Mouse (Mus musculus) midbrain, postnatal 0 days (tissue): ENCODE measurements at regions not wholly inside any gene's neighbourhood (a gene's known extent, or its start where the extent isn't known, plus 50 kb on each side); places are given as distances from the start of the nearest gene placed in this dataset.

Source experiments
- ATAC-seq: fragments of 200-750 bp; cut with Nextera tagmentation; 2 replicates; pipeline ENCODE4 v1.8.0; 2017; ENCODE audit warnings: moderate number of reproducible peaks, mild to moderate bottlenecking, moderate TSS enrichment, moderate library complexity; ENCODE audit not compliant: low FRiP score
- DNase-seq: peaks from one replicate; pipeline ENCODE4 v3.0.0-alpha.2; 2015; ENCODE audit warnings: low spot score
- H3K27ac ChIP-seq: fragments of 300-500 bp; sonication (generic); 2 replicates; pipeline ENCODE4 v1.5.1; 2014; ENCODE audit warnings: low read depth, mild to moderate bottlenecking, low read length, mixed read lengths
- H3K27me3 ChIP-seq: fragments of 300-500 bp; sonication (generic); 2 replicates; pipeline ENCODE4 v1.6.1; 2014; ENCODE audit warnings: low read length, control low read depth, mixed read lengths; ENCODE audit not compliant: insufficient read depth
- H3K36me3 ChIP-seq: fragments of 300-500 bp; sonication (generic); 2 replicates; pipeline ENCODE4 v1.6.1; 2014; ENCODE audit warnings: low read length, control low read depth, mixed read lengths; ENCODE audit not compliant: insufficient read depth
- H3K4me1 ChIP-seq: fragments of 300-500 bp; sonication (generic); 2 replicates; pipeline ENCODE4 v1.6.1; 2014; ENCODE audit warnings: mild to moderate bottlenecking, control low read depth, antibody characterized with exemption, low read length, mixed read lengths; ENCODE audit not compliant: insufficient read depth
- H3K4me2 ChIP-seq: fragments of 300-500 bp; sonication (generic); 2 replicates; pipeline ENCODE4 v1.6.1; 2014; ENCODE audit warnings: low read depth, mild to moderate bottlenecking, low read length, mixed read lengths; ENCODE audit not compliant: poor library complexity, severe bottlenecking
- H3K4me3 ChIP-seq: fragments of 300-500 bp; sonication (generic); 2 replicates; pipeline ENCODE4 v1.5.1; 2014; ENCODE audit warnings: low read depth, mild to moderate bottlenecking, low read length, moderate library complexity
- H3K9ac ChIP-seq: fragments of 300-500 bp; sonication (generic); replicated peaks from 2 replicates; pipeline ENCODE4 v1.6.1; 2014; ENCODE audit warnings: mild to moderate bottlenecking, low read length, moderate library complexity, mixed read lengths; ENCODE audit not compliant: poor library complexity, severe bottlenecking
- H3K9me3 ChIP-seq: fragments of 300-500 bp; sonication (generic); 2 replicates; pipeline ENCODE4 v1.6.1; 2016; ENCODE audit warnings: low read length, control low read depth
- CTCF ChIP-seq: IDR thresholded peaks from 2 replicates; pipeline ENCODE4 v1.5.1; 2016; ENCODE audit warnings: antibody characterized with exemption, mild to moderate bottlenecking
- WGBS: fragments of 180-500 bp; shearing (Covaris S2); extraction: QIAGEN DNeasy Blood & Tissue Kit; methylation state at CpG from one replicate; pipeline ENCODE4 v1.1.7; 2014; 5-methylcytosine and 5-hydroxymethylcytosine counted together

GRCm38 (mm10) chr10:115901070-115901469 is 84.4 kb downstream of the Tspan8 start:
- H3K4me2 ChIP-seq: no peak overlapping the region
- no peak overlapping the region for H3K27ac ChIP-seq
- ATAC-seq: no peak
- WGBS: 84% methylated on average over 11 of the region's 11 CpGs
- DNase-seq: no peak
- no peak overlapping the region for H3K9ac ChIP-seq
- no peaks in the 10 kb centered on the region for H3K27me3 ChIP-seq
- no peaks in the 10 kb centered on the region for H3K36me3 ChIP-seq
- no peak for TF ChIP-seq CTCF
- no peaks in the 10 kb centered on the region for H3K4me1 ChIP-seq
- H3K4me3 ChIP-seq: no peak overlapping the region
- H3K9me3 ChIP-seq: no peaks in the 10 kb centered on the region

- H3K36me3 ChIP-seq: no peaks in the 10 kb centered on the region
- no peak overlapping the region for H3K4me3 ChIP-seq
- WGBS: 68% methylated on average over 2 of the region's 2 CpGs
- no peak overlapping the region for H3K4me2 ChIP-seq
- DNase-seq (no peak), ATAC-seq (no peak)
- no peaks in the 10 kb centered on the region for H3K9me3 ChIP-seq
- H3K27me3 ChIP-seq: no peaks in the 10 kb centered on the region
- H3K27ac ChIP-seq: no peak overlapping the region
- no peak for TF ChIP-seq CTCF
- H3K4me1 ChIP-seq: no peaks in the 10 kb centered on the region
- H3K9ac ChIP-seq: no peak overlapping the region
Observed at GRCm38 (mm10) chr10:115903049-115903448, 86.4 kb downstream of the Tspan8 start.

- peak; percentile 75 for TF ChIP-seq CTCF
- peak; percentile 52 for DNase-seq
- WGBS: 82% methylated on average over 6 of the region's 6 CpGs
Observed at GRCm38 (mm10) chr10:115921032-115921431, 97.0 kb upstream of the Ptprr start.

More at GRCm38 (mm10) chr10:115921032-115921431, 97.0 kb upstream of the Ptprr start:
- H3K4me3 ChIP-seq: no peak overlapping the region
- no peaks in the 10 kb centered on the region for H3K9me3 ChIP-seq
- H3K27ac ChIP-seq: no peak overlapping the region
- H3K4me2 ChIP-seq: no peak overlapping the region
- H3K36me3 ChIP-seq: no peaks in the 10 kb centered on the region
- no peaks in the 10 kb centered on the region for H3K27me3 ChIP-seq
- no peak for ATAC-seq
- no peak overlapping the region for H3K9ac ChIP-seq
- no peaks in the 10 kb centered on the region for H3K4me1 ChIP-seq
